Mouse (Mus musculus): Measurements from ENCODE around the gene Lpar5. TPM values are rescaled to one million over a fixed set of nuclear protein-coding genes. Genes with fewer than 3 reads are reported as not detected.
A peak's percentile ranks its signal among the peaks of the same experiment; 100 is the strongest.

Lpar5 gene
- polyA plus RNA-seq, 1 experiment, result not detected

DNA sequence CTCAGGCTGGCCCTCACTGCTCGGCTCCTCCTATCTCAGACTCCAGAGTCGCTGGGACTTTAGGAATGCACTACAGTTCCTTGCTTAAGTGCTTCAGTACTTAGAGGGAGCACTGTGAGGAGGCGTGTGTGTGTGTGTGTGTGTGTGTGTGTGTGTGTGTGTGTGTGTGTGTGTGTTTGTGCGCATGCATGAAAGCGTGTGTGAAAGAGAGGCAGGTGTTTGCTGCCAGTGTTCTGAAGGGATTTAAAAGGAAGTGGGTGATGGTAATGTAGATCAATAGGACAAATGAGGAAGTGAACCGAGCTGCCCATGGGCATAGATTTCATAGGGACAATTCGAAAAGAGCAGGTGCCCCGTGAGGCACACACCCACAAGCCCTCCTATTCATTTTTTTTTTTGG is 6.1 kb downstream of the Lpar5 start:
- Histone ChIP-seq H3K4me3 (ENCODE audit: insufficient read depth, poor library complexity, severe bottlenecking) (no peak overlapping the region), H3K79me3 (ENCODE audit: low read depth) (no peaks in the 10 kb centered on the region), H3K79me2 (ENCODE audit: control insufficient read depth, insufficient read depth) (no peaks in the 10 kb centered on the region), H3ac (ENCODE audit: control insufficient read depth, insufficient read length, low read depth) (no peak overlapping the region), H3K27me3 (ENCODE audit: control insufficient read depth, insufficient read depth, insufficient read length) (peaks cover 41% of the 10 kb centered on the region), H3K36me3 (ENCODE audit: control insufficient read depth, insufficient read depth) (no peaks in the 10 kb centered on the region)
- no peak for TF ChIP-seq CEBPB (IDR thresholded peaks at IDR 0.05; ENCODE audit: low read depth)

GRCm38 (mm10) chr6:125081394-125081793 is 13.7 kb downstream of the Lpar5 start:
- H3K36me3 ChIP-seq (ENCODE audit: control insufficient read depth, insufficient read depth), result no peaks in the 10 kb centered on the region
- no peak overlapping the region for H3ac ChIP-seq (ENCODE audit: control insufficient read depth, insufficient read length, low read depth)
- H3K4me3 ChIP-seq (ENCODE audit: insufficient read depth, poor library complexity, severe bottlenecking), result no peak overlapping the region
- H3K79me2 ChIP-seq (ENCODE audit: control insufficient read depth, insufficient read depth), result no peaks in the 10 kb centered on the region
- TF ChIP-seq CTCF (IDR thresholded peaks at IDR 0.05; ENCODE audit: control insufficient read depth, insufficient read depth, insufficient read length) (no peak), MYOG (IDR thresholded peaks at IDR 0.05; ENCODE audit: control insufficient read depth, extremely low read depth, insufficient read length) (no peak), CEBPB (IDR thresholded peaks at IDR 0.05; ENCODE audit: low read depth) (no peak), FOSL1 (IDR thresholded peaks at IDR 0.05; ENCODE audit: insufficient read depth, low read length, poor library complexity, severe bottlenecking) (no peak), MAX (IDR thresholded peaks at IDR 0.05) (no peak)
- H3K27me3 ChIP-seq (ENCODE audit: control insufficient read depth, insufficient read depth, insufficient read length), result peaks cover 9% of the 10 kb centered on the region
- H3K79me3 ChIP-seq (ENCODE audit: low read depth), result no peaks in the 10 kb centered on the region

- H3K36me3 ChIP-seq (ENCODE audit: control insufficient read depth, insufficient read depth), result no peaks in the 10 kb centered on the region
- no peak overlapping the region for H3K4me3 ChIP-seq (ENCODE audit: insufficient read depth, poor library complexity, severe bottlenecking)
- H3K27me3 ChIP-seq (ENCODE audit: control insufficient read depth, insufficient read depth, insufficient read length), result peaks cover 8% of the 10 kb centered on the region
- peak; percentile 87 for TF ChIP-seq CTCF (IDR thresholded peaks at IDR 0.05; ENCODE audit: control insufficient read depth, insufficient read depth, insufficient read length)
- TF ChIP-seq MYOD1 (IDR thresholded peaks at IDR 0.05; ENCODE audit: control insufficient read depth, insufficient read length, low read depth), result no peak
- no peak for TF ChIP-seq USF1 (IDR thresholded peaks at IDR 0.05; ENCODE audit: low read depth)
- H3K79me2 ChIP-seq (ENCODE audit: control insufficient read depth, insufficient read depth), result no peaks in the 10 kb centered on the region
- no peaks in the 10 kb centered on the region for H3K79me3 ChIP-seq (ENCODE audit: low read depth)
- H3ac ChIP-seq (ENCODE audit: control insufficient read depth, insufficient read length, low read depth), result no peak overlapping the region
These were observed 14.3 kb downstream of the Lpar5 start for GRCm38 (mm10) chr6:125081797-125082560.

DNA sequence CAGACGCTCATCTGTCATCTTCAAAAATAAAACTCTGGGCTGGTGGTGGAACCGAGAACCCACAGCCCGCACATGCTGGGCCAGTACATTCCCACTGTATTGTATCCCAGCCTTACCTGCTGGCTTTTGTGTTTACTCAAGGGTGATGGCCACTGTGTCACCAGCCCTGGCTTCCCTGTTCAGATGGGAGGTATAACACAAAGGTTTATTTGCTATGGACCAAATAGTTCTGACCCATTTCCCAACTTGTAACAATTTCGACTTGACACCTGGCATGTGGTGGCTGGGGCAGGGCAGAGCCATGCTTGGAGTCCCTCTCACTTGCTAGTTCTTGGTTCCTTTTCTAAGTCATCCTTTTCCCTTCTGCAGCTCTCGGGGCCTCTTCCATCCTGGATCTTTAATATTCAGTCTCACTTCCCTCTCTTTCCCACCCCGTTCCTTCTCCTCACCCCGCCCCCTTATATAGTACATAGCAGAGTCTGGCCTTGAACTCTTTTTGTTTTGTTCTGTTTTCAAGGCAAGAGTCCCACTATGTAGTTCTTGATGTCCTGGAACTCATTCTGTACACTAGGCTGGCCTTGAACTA is 15.2 kb downstream of the Lpar5 start:
- peaks cover 8% of the 10 kb centered on the region for H3K27me3 ChIP-seq (ENCODE audit: control insufficient read depth, insufficient read depth, insufficient read length)
- H3K36me3 ChIP-seq (ENCODE audit: control insufficient read depth, insufficient read depth), result no peaks in the 10 kb centered on the region
- no peaks in the 10 kb centered on the region for H3K79me2 ChIP-seq (ENCODE audit: control insufficient read depth, insufficient read depth)
- no peak overlapping the region for H3K4me3 ChIP-seq (ENCODE audit: insufficient read depth, poor library complexity, severe bottlenecking)
- no peak for TF ChIP-seq FOSL1 (IDR thresholded peaks at IDR 0.05; ENCODE audit: insufficient read depth, low read length, poor library complexity, severe bottlenecking)
- H3K79me3 ChIP-seq (ENCODE audit: low read depth), result no peaks in the 10 kb centered on the region
- no peak overlapping the region for H3ac ChIP-seq (ENCODE audit: control insufficient read depth, insufficient read length, low read depth)

- Histone ChIP-seq H3K79me3 (ENCODE audit: low read depth) (no peaks in the 10 kb centered on the region), H3K36me3 (ENCODE audit: control insufficient read depth, insufficient read depth) (no peaks in the 10 kb centered on the region), H3K27me3 (ENCODE audit: control insufficient read depth, insufficient read depth, insufficient read length) (no peaks in the 10 kb centered on the region), H3ac (ENCODE audit: control insufficient read depth, insufficient read length, low read depth) (no peak overlapping the region), H3K79me2 (ENCODE audit: control insufficient read depth, insufficient read depth) (no peaks in the 10 kb centered on the region), H3K4me3 (ENCODE audit: insufficient read depth, poor library complexity, severe bottlenecking) (no peak overlapping the region)
- TF ChIP-seq MAX (IDR thresholded peaks at IDR 0.05) (no peak), CTCF (IDR thresholded peaks at IDR 0.05; ENCODE audit: control insufficient read depth, insufficient read depth, insufficient read length) (peak; percentile 47)
These were observed 16.7 kb downstream of the Lpar5 start for GRCm38 (mm10) chr6:125084424-125084823.

GRCm38 (mm10) chr6:125087937-125088336 is 20.2 kb downstream of the Lpar5 start:
- TF ChIP-seq MYOG (IDR thresholded peaks at IDR 0.05; ENCODE audit: control insufficient read depth, extremely low read depth, insufficient read length), result no peak
- TF ChIP-seq MAX (IDR thresholded peaks at IDR 0.05), result no peak
- no peak for TF ChIP-seq CEBPB (IDR thresholded peaks at IDR 0.05; ENCODE audit: low read depth)
- no peak for TF ChIP-seq MYOD1 (IDR thresholded peaks at IDR 0.05; ENCODE audit: control insufficient read depth, insufficient read length, low read depth)
- no peak for TF ChIP-seq CTCF (IDR thresholded peaks at IDR 0.05; ENCODE audit: control insufficient read depth, insufficient read depth, insufficient read length)
- TF ChIP-seq USF1 (IDR thresholded peaks at IDR 0.05; ENCODE audit: low read depth), result no peak
- no peak for TF ChIP-seq FOSL1 (IDR thresholded peaks at IDR 0.05; ENCODE audit: insufficient read depth, low read length, poor library complexity, severe bottlenecking)
- H3ac ChIP-seq (ENCODE audit: control insufficient read depth, insufficient read length, low read depth), result no peak overlapping the region
- H3K79me3 ChIP-seq (ENCODE audit: low read depth), result no peaks in the 10 kb centered on the region
- H3K79me2 ChIP-seq (ENCODE audit: control insufficient read depth, insufficient read depth), result no peaks in the 10 kb centered on the region
- H3K4me3 ChIP-seq (ENCODE audit: insufficient read depth, poor library complexity, severe bottlenecking), result no peak overlapping the region
- no peaks in the 10 kb centered on the region for H3K27me3 ChIP-seq (ENCODE audit: control insufficient read depth, insufficient read depth, insufficient read length)
- H3K36me3 ChIP-seq (ENCODE audit: control insufficient read depth, insufficient read depth), result no peaks in the 10 kb centered on the region
